Mouse (Mus musculus): ENCODE data around the gene Bloc1s4.

Bloc1s4 gene

DNA sequence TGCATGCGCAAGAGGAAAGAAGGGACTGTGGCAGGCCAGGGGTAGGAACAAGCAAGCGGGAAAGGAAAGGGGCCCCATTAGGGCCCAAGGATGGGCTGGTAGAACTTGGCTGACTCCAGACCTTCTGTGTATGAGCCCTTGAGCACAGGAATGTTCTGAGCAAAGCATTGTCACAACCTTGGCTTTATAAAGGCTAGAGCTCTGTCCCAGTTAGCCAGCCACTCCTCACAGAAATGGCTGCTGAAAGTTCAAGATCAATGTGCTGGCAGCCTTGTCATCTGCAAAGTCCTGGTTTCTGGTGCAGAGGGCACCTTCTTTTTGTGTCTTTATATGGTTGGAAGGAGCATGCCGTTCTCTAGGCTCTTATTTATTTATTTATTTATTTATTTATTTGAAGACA lies 28.8 kb downstream of the Bloc1s4 start:
- no peak for DNase-seq (ENCODE audit: low spot score in 2 of 2)

DNA sequence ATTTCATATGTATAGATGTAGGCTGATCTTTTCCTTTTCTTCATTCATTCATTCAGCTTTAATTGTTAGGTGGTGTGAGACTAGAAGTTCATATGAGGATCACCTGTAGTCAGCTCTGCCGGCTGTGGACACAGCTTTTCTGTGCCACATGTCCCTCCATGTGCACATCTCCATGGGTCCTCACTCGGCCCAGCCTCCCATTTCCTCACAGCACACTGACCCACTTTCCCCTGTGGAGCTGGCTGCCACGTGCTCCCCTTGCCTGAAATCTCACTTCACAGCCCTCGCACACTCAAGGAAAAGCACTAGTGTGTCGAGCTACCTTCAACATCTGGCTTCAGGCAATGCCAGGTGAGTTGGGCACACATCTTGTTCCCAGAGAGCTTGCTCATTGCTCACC lies 29.3 kb downstream of the Bloc1s4 start:
- no peak for DNase-seq (ENCODE audit: low spot score in 2 of 2)

DNA sequence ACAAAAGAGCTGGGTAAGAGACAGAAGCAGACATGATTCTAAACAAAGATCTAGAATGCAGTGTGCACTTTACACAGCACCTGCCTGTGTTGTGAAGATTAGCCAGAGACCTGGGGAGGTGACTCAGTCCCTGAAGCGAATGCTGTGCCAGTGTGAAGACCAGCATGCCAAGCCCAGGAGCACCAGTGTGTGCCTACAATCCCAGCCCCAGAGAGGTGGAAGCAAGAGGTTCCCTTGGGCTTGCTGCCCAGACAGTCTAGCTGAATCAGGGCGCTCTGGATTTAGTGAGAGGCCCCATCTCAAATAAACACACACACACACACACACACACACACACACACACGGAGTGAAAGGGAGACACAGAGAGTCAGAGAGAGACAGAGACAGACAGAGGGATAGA lies 30.6 kb downstream of the Bloc1s4 start:
- DNase-seq (ENCODE audit: low spot score in 2 of 2), result no peak

DNA sequence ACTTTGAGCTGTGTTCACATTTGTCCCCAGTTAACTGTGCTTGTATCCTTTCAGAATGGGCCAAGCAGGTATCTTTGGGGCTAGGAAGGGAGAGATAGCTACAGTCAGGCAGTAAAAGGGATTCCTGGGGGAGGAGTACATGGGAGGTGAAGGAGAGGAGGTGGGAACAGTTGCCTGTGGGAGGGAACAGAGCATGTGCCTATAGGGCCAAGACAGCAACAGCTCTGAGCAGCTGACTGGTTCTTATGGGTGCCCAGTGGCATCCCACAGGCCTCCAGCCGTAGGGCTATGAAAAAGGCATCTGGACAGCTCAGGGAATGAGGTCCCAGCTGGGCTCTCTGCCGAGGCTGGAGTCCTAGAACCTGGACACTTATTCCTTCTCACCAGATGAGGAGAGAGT lies 31.6 kb downstream of the Bloc1s4 start:
- no peak for DNase-seq (ENCODE audit: low spot score in 2 of 2)

DNA sequence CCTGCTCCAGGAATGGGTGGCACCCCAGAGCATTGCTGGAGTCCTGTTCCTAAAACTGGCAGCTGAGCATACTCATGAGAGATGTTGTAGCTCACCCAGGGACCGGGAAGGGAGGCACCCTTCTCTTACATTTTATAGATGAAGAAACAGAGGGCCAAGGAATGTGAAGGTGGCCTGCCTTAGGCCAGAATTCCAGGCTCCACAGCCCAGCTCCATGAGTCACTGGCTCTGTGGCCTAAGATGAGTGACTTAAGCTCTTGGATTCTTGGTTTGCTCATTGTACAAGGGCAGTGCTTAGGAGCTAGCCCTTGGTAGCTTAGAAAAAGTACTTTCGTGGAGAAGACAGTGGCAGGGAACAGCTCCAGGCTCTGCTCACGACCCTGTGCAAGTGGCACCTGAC lies 33.6 kb downstream of the Bloc1s4 start:
- no peak for DNase-seq (ENCODE audit: low spot score in 2 of 2)

DNA sequence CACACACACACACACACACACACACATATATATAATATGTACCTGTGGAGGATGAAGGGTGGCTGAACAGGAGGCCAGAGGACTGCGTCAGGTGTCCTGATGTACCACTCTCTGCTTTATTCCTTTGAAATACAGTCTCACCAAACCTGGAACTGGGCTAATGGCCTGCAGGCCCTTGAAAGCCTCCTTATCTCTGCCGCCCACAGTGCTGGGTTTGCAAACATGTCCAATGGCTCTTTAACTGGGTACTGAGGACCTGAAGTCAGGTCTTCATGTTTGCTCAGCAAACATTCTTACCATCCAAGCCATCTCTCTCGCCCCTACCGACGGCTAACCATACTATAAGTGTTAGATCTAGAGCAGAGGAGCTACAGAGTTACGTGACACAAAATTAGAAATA lies 34.8 kb downstream of the Bloc1s4 start:
- no peak for DNase-seq (ENCODE audit: low spot score in 2 of 2)

DNA sequence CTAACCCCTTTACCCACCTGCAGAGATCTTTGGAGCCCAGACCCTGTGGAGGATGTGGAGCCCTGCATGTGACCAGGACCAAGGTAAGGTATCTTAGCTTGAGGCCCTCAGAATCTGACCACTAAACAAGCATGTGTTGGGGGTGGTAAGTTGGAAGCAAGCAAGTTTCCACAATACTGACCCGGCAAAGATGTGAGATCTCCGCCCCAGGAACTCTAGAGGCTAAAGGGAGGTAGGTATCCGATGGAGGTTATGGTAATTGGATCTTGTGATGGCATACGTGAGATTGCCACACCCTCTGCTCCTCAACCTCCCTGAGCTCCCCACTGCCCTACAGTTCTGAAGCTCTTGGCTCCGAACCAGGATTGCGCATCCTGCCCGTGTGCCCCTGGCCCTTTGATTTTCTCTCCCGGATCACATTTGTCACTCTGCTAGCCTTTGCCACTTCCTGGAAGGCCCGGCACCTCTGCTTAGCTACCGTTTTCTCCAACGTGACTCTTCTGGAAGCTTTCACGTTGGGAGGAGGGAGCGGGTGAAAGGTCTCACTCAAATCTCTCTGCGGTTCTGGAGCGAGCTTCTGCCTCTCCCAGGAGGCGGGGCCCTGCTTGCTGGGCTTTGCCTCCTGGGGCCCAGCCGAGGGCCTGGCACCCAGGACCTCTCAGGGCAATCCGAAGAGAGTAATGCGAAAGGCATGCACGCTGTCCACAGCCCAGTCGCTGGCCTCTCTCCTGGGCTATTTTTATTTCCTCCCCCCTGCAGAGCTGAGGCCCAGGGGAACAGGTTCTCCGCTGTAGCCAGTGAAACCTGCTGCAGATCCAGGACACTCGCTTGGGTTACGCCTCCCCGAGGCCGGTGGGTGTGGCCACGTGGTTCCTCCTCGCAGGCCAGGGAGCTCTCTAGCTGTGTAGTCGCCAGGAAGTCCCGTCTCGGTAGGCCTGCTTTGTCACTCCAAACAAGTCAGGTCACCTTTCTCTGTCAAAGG lies 35.6 kb downstream of the Bloc1s4 start:
- peak in 1 of 2 experiments; percentile 47 for DNase-seq (ENCODE audit: low spot score in 2 of 2)

DNA sequence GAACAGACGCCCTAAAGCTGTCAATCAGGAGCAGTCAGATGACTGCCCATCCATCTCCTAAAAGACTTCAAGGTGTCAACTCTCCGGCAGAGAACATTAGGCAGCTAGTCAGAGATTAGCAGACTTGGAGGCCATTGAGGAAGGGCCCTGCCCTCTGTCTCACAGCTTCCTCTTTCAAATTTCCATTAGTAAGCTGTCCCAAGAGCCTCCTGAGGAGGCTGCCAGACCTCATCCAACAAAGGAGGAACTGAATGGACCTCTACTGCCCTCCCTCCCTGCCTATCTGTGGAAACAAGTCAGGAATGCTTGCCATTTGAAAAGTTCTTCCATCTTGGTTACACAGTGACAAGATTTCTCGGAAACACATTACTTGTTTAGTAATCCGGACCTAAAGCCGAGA lies 36.6 kb downstream of the Bloc1s4 start:
- DNase-seq (ENCODE audit: low spot score in 2 of 2), result no peak

DNA sequence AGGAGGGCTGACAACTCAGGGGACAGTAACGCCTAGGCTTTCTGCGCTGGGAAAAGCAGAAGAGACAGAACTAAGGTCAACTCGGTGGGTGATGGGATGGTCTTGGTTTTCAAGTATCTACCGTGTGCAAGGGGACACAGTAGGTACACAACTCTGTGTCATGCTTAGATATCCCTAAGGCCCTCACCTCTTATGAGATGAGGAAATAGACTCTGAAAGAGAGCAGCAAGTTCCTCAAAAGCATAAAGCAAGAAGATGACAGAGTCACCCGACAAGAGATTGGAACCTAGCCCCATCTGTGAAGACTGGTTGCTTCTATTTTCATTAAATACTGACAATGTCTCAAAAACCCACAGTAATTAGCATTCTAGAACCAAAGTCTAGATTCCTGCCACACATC lies 42.7 kb downstream of the Bloc1s4 start:
- DNase-seq (ENCODE audit: low spot score in 2 of 2), result no peak

DNA sequence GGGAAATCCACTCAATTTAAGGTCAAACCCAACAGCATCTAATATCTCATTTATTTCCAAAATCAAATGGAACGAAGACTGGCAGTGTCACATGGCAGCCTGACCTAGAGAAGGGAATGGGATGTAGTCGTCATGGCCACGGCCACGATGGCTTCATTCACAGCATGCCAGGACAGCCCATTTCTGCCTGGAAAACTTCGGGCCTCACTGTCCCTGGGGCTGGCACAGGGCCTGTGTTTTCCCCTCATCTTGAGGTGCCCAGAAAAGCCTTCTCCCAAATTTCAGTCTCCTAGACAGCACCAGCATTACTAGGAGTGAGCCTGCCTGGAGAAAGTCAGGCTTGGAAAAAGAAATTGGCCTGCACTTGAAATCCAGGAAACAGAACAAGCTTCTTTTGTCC lies 43.1 kb downstream of the Bloc1s4 start:
- DNase-seq (ENCODE audit: low spot score in 2 of 2), result no peak

DNA sequence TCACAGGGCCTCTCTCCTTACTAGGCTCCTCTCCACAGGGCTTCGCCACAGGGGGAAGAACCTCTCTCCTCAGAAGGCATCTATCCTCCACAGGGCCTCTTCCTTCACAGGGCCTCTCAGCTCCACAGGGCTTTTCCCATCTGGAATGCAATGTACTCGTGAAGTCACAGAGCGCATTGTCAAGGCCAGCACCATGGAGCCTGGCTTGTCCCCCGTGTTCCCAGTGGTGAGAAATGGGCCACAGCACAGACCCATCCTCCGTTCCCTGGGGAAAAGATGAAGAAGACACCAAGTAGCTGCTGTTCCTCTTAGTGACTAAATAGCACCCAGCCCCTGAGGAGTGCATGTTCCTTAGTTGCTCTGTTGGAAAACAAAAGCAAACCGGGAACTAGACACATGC lies 43.8 kb downstream of the Bloc1s4 start:
- no peak for DNase-seq (ENCODE audit: low spot score in 2 of 2)

DNA sequence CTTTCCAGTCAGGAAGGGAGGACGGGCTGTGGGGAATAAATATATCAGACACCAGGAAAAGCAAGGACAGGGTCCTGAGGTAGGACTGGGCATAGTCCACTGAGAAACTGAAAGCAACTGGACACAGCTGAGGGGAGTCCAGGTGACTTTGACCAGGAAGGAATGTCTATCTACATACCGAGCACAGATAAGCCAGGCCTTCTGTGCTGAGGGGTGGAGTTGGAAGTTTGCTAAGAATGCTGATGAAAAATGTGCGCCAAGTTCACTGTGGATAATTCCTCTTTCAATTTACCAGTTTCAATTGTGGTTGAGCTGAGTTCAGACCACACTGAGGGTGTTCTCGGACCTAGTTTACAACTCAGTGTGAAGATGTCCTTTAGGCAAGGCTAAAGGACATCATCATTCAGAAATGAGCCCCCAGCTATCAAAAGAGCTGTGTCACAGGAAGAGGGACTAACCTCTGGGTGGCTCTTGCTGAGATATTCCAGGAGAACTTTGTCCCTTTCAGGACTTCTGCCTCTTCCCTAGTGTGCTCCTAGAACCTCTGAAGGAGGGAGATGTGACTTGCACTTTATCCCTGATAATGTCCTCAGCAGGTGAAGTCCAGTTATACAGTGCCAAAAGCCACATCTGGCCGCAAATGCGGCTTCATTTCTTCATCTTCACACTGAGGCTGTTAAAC lies 47.4 kb downstream of the Bloc1s4 start:
- DNase-seq (ENCODE audit: low spot score in 2 of 2), result no peak

DNA sequence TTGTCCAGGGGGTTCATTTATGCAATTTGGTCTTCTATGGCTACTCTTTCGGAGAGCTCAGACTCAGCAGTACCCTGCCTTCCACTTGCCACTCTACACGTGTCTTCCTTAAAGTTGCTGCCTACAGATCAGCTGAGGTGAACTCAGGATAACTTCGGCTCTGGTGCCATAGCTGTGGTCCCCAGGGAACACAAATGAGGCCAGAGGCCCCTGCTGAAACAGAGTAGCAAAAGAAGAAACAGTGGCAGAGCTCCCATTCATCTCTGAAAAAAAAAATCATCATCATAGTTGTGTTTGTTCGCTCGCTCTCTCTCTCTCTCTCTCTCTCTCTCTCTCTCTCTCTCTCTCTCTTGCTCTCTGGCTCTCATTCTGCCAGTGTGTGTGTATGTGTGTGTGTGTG lies 49.8 kb downstream of the Bloc1s4 start:
- DNase-seq (ENCODE audit: low spot score in 2 of 2), result no peak

DNA sequence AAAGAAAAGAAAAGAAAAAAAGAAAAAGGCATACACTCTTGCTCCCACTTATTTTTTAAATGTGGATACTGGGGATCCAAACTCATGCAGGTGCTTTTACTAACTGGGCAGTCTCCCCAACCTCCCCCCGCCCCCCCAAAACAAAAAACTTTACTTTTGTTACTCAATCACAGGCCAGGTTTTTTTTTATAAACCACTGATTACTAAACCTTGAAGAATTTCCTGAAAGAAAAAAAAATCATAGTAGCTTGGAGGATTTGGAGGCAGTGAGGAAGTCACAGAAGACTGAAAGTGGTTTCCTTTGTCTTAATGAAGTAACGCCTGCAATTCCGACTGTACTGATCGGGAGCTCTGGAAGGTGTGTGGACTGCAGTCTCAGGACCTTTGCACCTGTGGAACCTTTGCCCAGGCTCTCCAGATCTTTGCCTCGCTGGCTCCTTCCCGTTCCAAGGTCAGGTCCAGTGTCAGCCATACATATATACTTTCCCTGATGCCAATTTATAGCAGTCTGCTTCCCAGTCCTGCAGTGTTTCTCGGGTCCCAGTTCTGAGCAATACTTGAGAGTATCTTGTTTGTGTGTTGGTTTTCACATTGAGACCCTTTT lies 50.3 kb downstream of the Bloc1s4 start:
- DNase-seq (ENCODE audit: low spot score in 2 of 2), result no peak
